Mouse (Mus musculus) embryonic facial prominence, embryonic 14.5 days (tissue): ENCODE results near the gene Tmem179. TPM values are rescaled to one million over a fixed set of nuclear protein-coding genes. Genes with fewer than 3 reads are reported as not detected.
A peak's percentile ranks its signal among the peaks of the same experiment; 100 is the strongest.

Source experiments
- ATAC-seq: fragments of 200-750 bp; cut with Nextera tagmentation; 2 replicates; pipeline ENCODE4 v1.8.0; 2017; ENCODE audit warnings: low read depth, moderate number of reproducible peaks, moderate TSS enrichment
- DNase-seq: peaks from one replicate; pipeline ENCODE4 v3.0.0-alpha.2; 2015; ENCODE audit warnings: low spot score
- H3K27ac ChIP-seq: fragments of 300-500 bp; sonication (generic); replicated peaks from 2 replicates; pipeline ENCODE4 v1.5.1; 2014; ENCODE audit warnings: low read depth, mild to moderate bottlenecking, low read length, moderate library complexity
- H3K27me3 ChIP-seq: fragments of 300-500 bp; sonication (generic); replicated peaks from 2 replicates; pipeline ENCODE4 v1.6.1; 2014; ENCODE audit warnings: low read length; ENCODE audit not compliant: control insufficient read depth, insufficient read depth
- H3K36me3 ChIP-seq: fragments of 300-500 bp; sonication (generic); 2 replicates; pipeline ENCODE4 v1.6.1; 2014; ENCODE audit warnings: low read length, mixed read lengths; ENCODE audit not compliant: control insufficient read depth, insufficient read depth
- H3K4me1 ChIP-seq: fragments of 300-500 bp; sonication (generic); 2 replicates; pipeline ENCODE4 v1.6.1; 2014; ENCODE audit warnings: antibody characterized with exemption, low read length; ENCODE audit not compliant: control insufficient read depth, insufficient read depth
- H3K4me2 ChIP-seq: fragments of 300-500 bp; sonication (generic); 2 replicates; pipeline ENCODE4 v1.6.1; 2014; ENCODE audit warnings: low read depth, mild to moderate bottlenecking, low read length, moderate library complexity, mixed read lengths
- H3K4me3 ChIP-seq: fragments of 300-500 bp; sonication (generic); 2 replicates; pipeline ENCODE4 v1.5.1; 2014; ENCODE audit warnings: low read depth, mild to moderate bottlenecking, low read length
- H3K9ac ChIP-seq: fragments of 300-500 bp; sonication (generic); 2 replicates; pipeline ENCODE4 v1.6.1; 2014; ENCODE audit warnings: low read depth, mild to moderate bottlenecking, low read length, moderate library complexity, mixed read lengths
- H3K9me3 ChIP-seq: fragments of 300-500 bp; sonication (generic); 2 replicates; pipeline ENCODE4 v1.6.1; 2016; ENCODE audit warnings: low read length; ENCODE audit not compliant: control insufficient read depth
- WGBS: fragments of 180-500 bp; shearing (Covaris S2); extraction: QIAGEN DNeasy Blood & Tissue Kit; methylation state at CpG from one replicate; pipeline ENCODE4 v1.1.7; 2014; 5-methylcytosine and 5-hydroxymethylcytosine counted together
- polyA plus RNA-seq: library from polyadenylated mRNA; unstranded; fragments of >200 nt; fragmentation: Nextera tagmentation; extraction: Ambion mirVana; gene quantifications from 2 replicates; pipeline ENCODE4 v1.2.1, GENCODE M21; 2014

Gene Tmem179
- 2.4 and 2.9 TPM in 2 replicates for polyA plus RNA-seq

GRCm38 (mm10) chr12:112516697-112517337, at the start of gene Tmem179:
TSS of gene Tmem179 (minus strand) at chr12:112516747.
- Histone ChIP-seq H3K4me3 (no peak within 1 kb of the TSS), H3K36me3 (no peaks in the 10 kb centered on the region), H3K9me3 (no peaks in the 10 kb centered on the region), H3K4me2 (no peak within 1 kb of the TSS), H3K27me3 (no peaks in the 10 kb centered on the region), H3K9ac (no peak within 1 kb of the TSS), H3K4me1 (0 out of 2 replicates have a peak, but pooled peaks cover 5% of the 10 kb centered on the region), H3K27ac (no peak within 1 kb of the TSS)
- WGBS = 12% methylated on average over 14 of the region's 14 CpGs
- peak; percentile 61 for DNase-seq
- ATAC-seq = peak; percentile 22; the same call in 1 of the 2 replicates

GRCm38 (mm10) chr12:112563011-112563410, 46.5 kb upstream of the Tmem179 start:
- 85% methylated on average over 6 of the region's 6 CpGs for whole genome bisulfite sequencing
- Histone ChIP-seq H3K9me3 (no peaks in the 10 kb centered on the region), H3K36me3 (no peaks in the 10 kb centered on the region), H3K4me1 (no peaks in the 10 kb centered on the region), H3K9ac (no peak overlapping the region), H3K27me3 (no peaks in the 10 kb centered on the region), H3K4me3 (no peak overlapping the region), H3K27ac (no peak overlapping the region), H3K4me2 (no peak overlapping the region)
- DNase-seq = no peak
- no peak for ATAC-seq

GRCm38 (mm10) chr12:112562462-112562861, 45.9 kb upstream of the Tmem179 start:
- H3K4me2 ChIP-seq = no peak overlapping the region
- DNase-seq (no peak), ATAC-seq (no peak)
- no peak overlapping the region for H3K9ac ChIP-seq
- no peaks in the 10 kb centered on the region for H3K4me1 ChIP-seq
- WGBS = 83% methylated on average over 5 of the region's 5 CpGs
- no peaks in the 10 kb centered on the region for H3K27me3 ChIP-seq
- no peaks in the 10 kb centered on the region for H3K36me3 ChIP-seq
- H3K27ac ChIP-seq = no peak overlapping the region
- H3K9me3 ChIP-seq = no peaks in the 10 kb centered on the region
- no peak overlapping the region for H3K4me3 ChIP-seq

DNA sequence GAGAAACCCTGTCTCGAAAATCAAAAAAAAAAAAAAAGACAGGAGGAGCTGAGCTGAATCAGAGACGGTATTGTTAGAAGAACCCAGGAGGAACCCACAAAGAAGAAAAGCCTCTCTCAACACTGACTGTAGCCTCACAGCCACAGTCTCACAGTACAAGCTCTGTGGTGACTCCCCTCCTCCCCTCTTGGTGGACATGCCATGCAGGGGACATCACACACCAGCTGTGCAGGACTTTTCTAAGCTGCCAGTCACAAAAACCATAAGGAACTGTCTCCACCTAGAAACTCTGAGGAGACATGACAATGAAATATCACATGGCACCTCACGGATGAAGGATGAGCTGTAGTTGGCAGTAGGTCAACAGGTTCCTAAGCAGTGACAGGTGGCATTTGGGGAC, 44.6 kb upstream of the Tmem179 start:
- 35% methylated on average over 3 of the region's 3 CpGs for WGBS
- Histone ChIP-seq H3K9me3 (no peaks in the 10 kb centered on the region), H3K27me3 (no peaks in the 10 kb centered on the region), H3K4me1 (no peaks in the 10 kb centered on the region), H3K36me3 (no peaks in the 10 kb centered on the region), H3K4me2 (no peak overlapping the region), H3K4me3 (no peak overlapping the region), H3K9ac (no peak overlapping the region), H3K27ac (no peak overlapping the region)
- no peak for ATAC-seq
- DNase-seq = no peak

DNA sequence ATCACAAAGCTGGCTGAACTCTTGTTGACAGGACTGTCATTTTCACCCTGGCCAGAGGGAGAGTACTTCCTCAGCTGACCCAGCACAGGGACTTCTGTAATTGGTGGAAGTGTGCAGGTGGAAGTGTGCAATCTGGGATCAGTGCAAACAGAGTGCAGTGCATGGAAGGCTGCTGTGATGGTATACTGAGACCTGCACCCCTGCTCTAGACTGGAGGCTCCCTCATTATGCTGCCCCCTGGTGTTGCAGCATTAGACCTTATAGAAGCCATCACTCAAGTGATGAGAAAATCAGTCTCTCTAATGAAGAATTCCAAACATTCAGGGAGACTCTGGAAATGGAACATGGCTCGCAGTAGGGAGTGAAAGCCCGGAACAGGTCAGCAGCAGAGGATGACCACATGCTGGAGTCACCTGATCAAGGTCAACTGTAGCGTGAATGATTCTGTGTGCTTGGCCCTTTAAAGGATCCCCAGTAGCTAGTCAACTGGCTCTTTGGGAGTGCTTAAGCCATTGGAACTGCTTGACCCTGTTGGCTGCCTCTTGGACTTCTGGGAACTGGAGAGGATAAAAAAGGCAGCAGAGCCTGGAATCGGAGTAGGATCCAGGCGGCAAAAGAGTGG, 43.7 kb upstream of the Tmem179 start:
- Histone ChIP-seq H3K9ac (no peak overlapping the region), H3K27ac (no peak overlapping the region), H3K27me3 (no peaks in the 10 kb centered on the region), H3K4me3 (no peak overlapping the region), H3K4me2 (no peak overlapping the region), H3K9me3 (no peaks in the 10 kb centered on the region), H3K36me3 (no peaks in the 10 kb centered on the region), H3K4me1 (no peaks in the 10 kb centered on the region)
- DNase-seq = no peak
- ATAC-seq = peak; percentile 56; the same call in 1 of the 2 replicates
- WGBS = 43% methylated on average over 3 of the region's 5 CpGs

GRCm38 (mm10) chr12:112559671-112560070, 43.1 kb upstream of the Tmem179 start:
- Histone ChIP-seq H3K36me3 (no peaks in the 10 kb centered on the region), H3K9ac (no peak overlapping the region), H3K4me2 (no peak overlapping the region), H3K27ac (no peak overlapping the region), H3K4me1 (no peaks in the 10 kb centered on the region), H3K27me3 (no peaks in the 10 kb centered on the region), H3K9me3 (no peaks in the 10 kb centered on the region), H3K4me3 (no peak overlapping the region)
- 57% methylated on average over 6 of the region's 6 CpGs for WGBS
- ATAC-seq (no peak), DNase-seq (no peak)

- no peak for DNase-seq
- Histone ChIP-seq H3K4me2 (no peak overlapping the region), H3K4me1 (no peaks in the 10 kb centered on the region), H3K9me3 (no peaks in the 10 kb centered on the region), H3K27me3 (no peaks in the 10 kb centered on the region), H3K36me3 (no peaks in the 10 kb centered on the region), H3K9ac (no peak overlapping the region), H3K4me3 (no peak overlapping the region), H3K27ac (no peak overlapping the region)
- no peak for ATAC-seq
- WGBS = 46% methylated on average over 2 of the region's 3 CpGs
These were observed 42.7 kb upstream of the Tmem179 start for GRCm38 (mm10) chr12:112559231-112559630.

DNA sequence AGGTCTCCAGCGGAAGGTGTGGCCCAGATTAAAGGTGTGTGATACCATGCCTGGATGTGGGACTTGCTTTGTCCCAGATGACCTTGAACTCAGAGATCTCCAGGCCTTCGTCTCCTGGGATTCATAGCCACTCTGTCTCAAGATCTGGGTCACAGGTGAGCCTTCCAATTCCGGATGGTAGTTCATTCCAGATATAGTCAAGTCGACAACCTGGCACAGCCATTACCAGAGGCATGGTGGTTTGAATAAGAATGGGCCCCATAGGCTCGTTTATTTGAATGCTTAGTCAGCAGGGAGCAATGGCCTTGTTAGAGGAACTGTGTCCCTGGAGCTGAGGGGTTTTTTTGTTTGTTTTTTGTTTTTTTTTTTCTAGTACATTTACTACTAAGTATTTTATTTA, 40.7 kb upstream of the Tmem179 start:
- H3K4me1 ChIP-seq = no peaks in the 10 kb centered on the region
- WGBS = 84% methylated on average over 5 of the region's 5 CpGs
- no peak for ATAC-seq
- H3K27ac ChIP-seq = no peak overlapping the region
- H3K4me3 ChIP-seq = no peak overlapping the region
- no peak overlapping the region for H3K9ac ChIP-seq
- H3K27me3 ChIP-seq = no peaks in the 10 kb centered on the region
- H3K4me2 ChIP-seq = no peak overlapping the region
- DNase-seq = no peak
- H3K9me3 ChIP-seq = no peaks in the 10 kb centered on the region
- H3K36me3 ChIP-seq = no peaks in the 10 kb centered on the region
